Mouse (Mus musculus) MEL (cell line): ENCODE data around the gene Tmem202.
A peak's percentile ranks its signal among the peaks of the same experiment; 100 is the strongest.

Experiments used
- BHLHE40 ChIP-seq: IDR thresholded peaks from 2 replicates; pipeline ENCODE4 v1.6.1; 2012; ENCODE audit warnings: low read depth, mild to moderate bottlenecking, inconsistent platforms, low read length, improper control_type of control experiment, borderline replicate concordance
- CHD2 ChIP-seq: IDR thresholded peaks from 2 replicates; pipeline ENCODE4 v1.6.1; 2011; ENCODE audit warnings: low read length, improper control_type of control experiment
- CTCF ChIP-seq, 3 experiments: IDR thresholded peaks in 2 of 3; conservative IDR thresholded peaks in 1 of 3; 2 replicates each; pipeline ENCODE4 v1.5.1; 2011 to 2012; ENCODE audit warnings: low read length in 3 of 3, low read depth in 2 of 3, mild to moderate bottlenecking in 2 of 3, improper control_type of control experiment in 1 of 3, inconsistent platforms in 1 of 3, mixed read lengths in 1 of 3, moderate library complexity in 1 of 3; ENCODE audit not compliant: control insufficient read depth in 1 of 3, insufficient read depth in 1 of 3, poor library complexity in 1 of 3, severe bottlenecking in 1 of 3
- ELF1 ChIP-seq: IDR thresholded peaks from 2 replicates; pipeline ENCODE4 v1.6.1; 2014; ENCODE audit warnings: low read depth, mild to moderate bottlenecking, inconsistent platforms, low read length, improper control_type of control experiment, moderate library complexity
- EP300 ChIP-seq, 2 experiments: IDR thresholded peaks; 2 replicates each; pipeline ENCODE4 v1.6.1; 2011; ENCODE audit warnings: improper control_type of control experiment in 2 of 2, low read length in 2 of 2, low read depth in 1 of 2, mild to moderate bottlenecking in 1 of 2
- GATA1 ChIP-seq: IDR thresholded peaks from 2 replicates; pipeline ENCODE4 v1.6.1; 2011; ENCODE audit warnings: low read depth, low read length, improper control_type of control experiment
- JUND ChIP-seq: IDR thresholded peaks from 2 replicates; pipeline ENCODE4 v1.6.1; 2011; ENCODE audit warnings: low read depth, mild to moderate bottlenecking, improper control_type of control experiment, low read length
- MAZ ChIP-seq: IDR thresholded peaks from 2 replicates; pipeline ENCODE4 v1.6.1; 2012; ENCODE audit warnings: low read depth, mild to moderate bottlenecking, inconsistent platforms, low read length, improper control_type of control experiment
- POLR2A ChIP-seq, 2 experiments: IDR thresholded peaks; 2 replicates each; pipeline ENCODE4 v1.6.1; 2011 to 2012; ENCODE audit warnings: low read length in 2 of 2, mild to moderate bottlenecking in 2 of 2, control low read depth in 1 of 2, improper control_type of control experiment in 1 of 2, low read depth in 1 of 2, moderate library complexity in 1 of 2; ENCODE audit not compliant: control insufficient read depth in 1 of 2, insufficient read depth in 1 of 2, poor library complexity in 1 of 2
- POLR2AphosphoS2 ChIP-seq: IDR thresholded peaks from 2 replicates; pipeline ENCODE4 v1.6.1; 2011; ENCODE audit warnings: low read length, improper control_type of control experiment
- SIN3A ChIP-seq: IDR thresholded peaks from 2 replicates; pipeline ENCODE4 v1.6.1; 2012; ENCODE audit warnings: low read length, improper control_type of control experiment, inconsistent platforms
- UBTF ChIP-seq: IDR thresholded peaks from 2 replicates; pipeline ENCODE4 v1.6.1; 2012; ENCODE audit warnings: low read depth, mild to moderate bottlenecking, inconsistent platforms, low read length, improper control_type of control experiment, moderate library complexity, borderline replicate concordance; ENCODE audit not compliant: insufficient read depth

- TF ChIP-seq CTCF (IDR thresholded peaks at IDR 0.05 in 2 of 3, conservative IDR thresholded peaks at IDR 0.05 in 1 of 3; ENCODE audit: control insufficient read depth in 1 of 3, insufficient read depth in 1 of 3, low read depth in 2 of 3, low read length in 3 of 3, poor library complexity in 1 of 3, severe bottlenecking in 1 of 3) = no peak
- TF ChIP-seq EP300 (IDR thresholded peaks at IDR 0.05; ENCODE audit: low read depth in 1 of 2, low read length in 2 of 2) = peak; percentile 49 to 67
- TF ChIP-seq CHD2 = no peak
- no peak for TF ChIP-seq JUND
- TF ChIP-seq SIN3A = peak; percentile 38; the same call in 1 of the 2 replicates
- no peak for TF ChIP-seq POLR2A (IDR thresholded peaks at IDR 0.05; ENCODE audit: control insufficient read depth in 1 of 2, insufficient read depth in 1 of 2, low read depth in 1 of 2, low read length in 2 of 2, poor library complexity in 1 of 2)
- no peak for TF ChIP-seq BHLHE40
- TF ChIP-seq UBTF = no peak
- no peak for TF ChIP-seq GATA1
- TF ChIP-seq MAZ = no peak
- TF ChIP-seq POLR2AphosphoS2 = no peak
- no peak for TF ChIP-seq ELF1
Measured at GRCm38 (mm10) chr9:59469446-59469845, 70.2 kb downstream of the Tmem202 start.
